Mouse (Mus musculus): ENCODE data around the gene Wdsub1.

DNA sequence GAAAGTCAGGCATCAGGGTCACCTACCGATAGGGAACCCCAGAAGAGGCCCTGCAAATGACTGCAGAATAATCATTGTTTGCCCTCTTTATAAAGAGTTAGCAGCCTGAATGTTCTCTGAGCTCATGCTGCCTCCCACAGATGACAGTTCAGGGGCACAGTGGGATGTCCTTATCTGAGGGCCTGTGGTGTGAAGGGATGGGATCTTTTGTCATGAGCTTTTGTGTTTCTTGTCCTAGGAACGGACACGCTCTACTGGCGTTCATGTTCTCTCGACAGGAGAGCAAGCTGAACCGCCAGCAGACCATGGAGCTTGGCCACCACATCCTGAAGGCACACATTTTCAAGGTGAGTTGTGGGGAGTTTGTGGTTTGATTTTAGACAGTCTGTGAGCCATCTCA, 76.4 kb downstream of the Wdsub1 start:
- TF ChIP-seq POLR2A (IDR thresholded peaks at IDR 0.05; ENCODE audit: borderline replicate concordance, extremely low read depth, low read depth, low read length) (no peak), CTCF (IDR thresholded peaks at IDR 0.05; ENCODE audit: insufficient read depth, low read length) (no peak)
